Mouse (Mus musculus): ENCODE data around the gene Acod1. TPM values are rescaled to one million over a fixed set of nuclear protein-coding genes. Genes with fewer than 3 reads are reported as not detected.

Gene Acod1
- polyA plus RNA-seq, 1 experiment, result 0.06 TPM

DNA sequence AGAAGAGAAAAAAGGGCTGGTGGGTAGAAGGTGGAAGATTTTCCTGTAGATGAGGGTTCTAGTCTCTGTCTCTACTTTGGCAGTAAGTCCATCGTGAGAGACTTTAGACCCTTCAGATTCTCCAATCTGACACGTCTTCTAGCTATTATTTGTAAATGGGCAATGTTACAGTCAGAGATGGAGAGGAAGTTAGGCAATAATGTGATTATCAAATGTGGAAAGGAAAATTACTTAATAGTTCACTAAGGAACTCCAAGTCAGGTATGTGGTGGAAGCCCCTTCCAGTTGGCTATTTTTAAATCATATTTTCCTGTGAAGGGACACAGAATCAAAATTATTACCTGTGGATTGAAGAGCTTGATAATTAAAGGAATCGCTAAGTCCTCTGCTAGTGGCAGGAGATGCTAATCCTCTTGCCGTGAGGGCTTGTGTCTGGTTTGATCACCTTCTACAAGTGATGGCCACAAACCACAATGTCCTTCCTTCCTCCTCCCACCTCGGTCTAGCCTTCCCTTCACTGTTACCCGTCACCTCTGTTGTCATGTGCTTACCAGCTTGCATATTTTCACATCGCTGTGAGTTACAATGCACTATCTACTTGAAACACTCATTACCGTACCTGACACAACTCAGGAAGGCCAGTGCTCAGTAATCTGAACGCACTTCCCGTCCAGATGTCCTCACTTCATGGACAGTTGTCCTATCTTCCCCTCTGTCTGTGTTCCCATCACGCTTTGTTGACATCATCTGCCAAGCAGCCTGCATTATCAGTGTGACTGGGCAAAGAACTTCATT is 1.7 kb downstream of the Acod1 start:
- H3K27ac ChIP-seq (ENCODE audit: insufficient read depth, low read length), result no peak overlapping the region
- no peak for TF ChIP-seq POLR2A (IDR thresholded peaks at IDR 0.05; ENCODE audit: extremely low read depth, insufficient read depth, low read length)
- no peak for TF ChIP-seq CTCF (IDR thresholded peaks at IDR 0.05; ENCODE audit: extremely low read depth, insufficient read depth, low read length)
- no peaks in the 10 kb centered on the region for H3K4me1 ChIP-seq (ENCODE audit: control insufficient read depth, insufficient read depth, low read length)
- H3K4me3 ChIP-seq (ENCODE audit: insufficient read depth, low read length), result no peak overlapping the region

DNA sequence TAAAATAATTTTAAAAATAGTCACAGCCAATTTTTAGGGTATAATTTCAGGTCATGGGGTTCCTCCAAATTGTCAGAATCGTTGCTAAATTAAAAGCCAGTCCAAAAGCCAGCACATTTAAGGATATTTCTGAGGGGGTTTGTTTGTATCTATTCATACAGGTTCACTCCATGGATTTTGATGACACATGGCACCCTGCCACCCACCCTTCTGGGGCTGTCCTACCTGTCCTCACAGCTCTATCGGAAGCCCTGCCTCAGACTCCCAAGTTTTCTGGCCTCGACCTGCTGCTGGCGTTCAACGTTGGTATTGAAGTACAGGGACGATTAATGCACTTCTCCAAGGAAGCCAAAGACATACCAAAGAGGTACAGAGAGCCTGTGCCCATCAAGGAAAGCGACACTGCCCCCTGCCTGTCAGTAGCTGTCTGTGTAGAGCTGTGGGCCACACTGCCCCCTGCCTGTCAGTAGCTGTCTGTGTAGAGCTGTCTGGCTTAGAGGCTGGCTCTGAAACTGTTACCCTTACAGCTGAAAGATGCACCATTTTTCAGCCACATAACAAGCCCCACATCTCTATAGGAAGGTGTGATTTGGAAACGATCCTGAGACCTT is 4.5 kb downstream of the Acod1 start:
- no peaks in the 10 kb centered on the region for H3K4me1 ChIP-seq (ENCODE audit: control insufficient read depth, insufficient read depth, low read length)
- no peak overlapping the region for H3K27ac ChIP-seq (ENCODE audit: insufficient read depth, low read length)
- no peak for TF ChIP-seq POLR2A (IDR thresholded peaks at IDR 0.05; ENCODE audit: extremely low read depth, insufficient read depth, low read length)
- TF ChIP-seq CTCF (IDR thresholded peaks at IDR 0.05; ENCODE audit: extremely low read depth, insufficient read depth, low read length), result peak; percentile 99
- H3K4me3 ChIP-seq (ENCODE audit: insufficient read depth, low read length), result no peak overlapping the region

DNA sequence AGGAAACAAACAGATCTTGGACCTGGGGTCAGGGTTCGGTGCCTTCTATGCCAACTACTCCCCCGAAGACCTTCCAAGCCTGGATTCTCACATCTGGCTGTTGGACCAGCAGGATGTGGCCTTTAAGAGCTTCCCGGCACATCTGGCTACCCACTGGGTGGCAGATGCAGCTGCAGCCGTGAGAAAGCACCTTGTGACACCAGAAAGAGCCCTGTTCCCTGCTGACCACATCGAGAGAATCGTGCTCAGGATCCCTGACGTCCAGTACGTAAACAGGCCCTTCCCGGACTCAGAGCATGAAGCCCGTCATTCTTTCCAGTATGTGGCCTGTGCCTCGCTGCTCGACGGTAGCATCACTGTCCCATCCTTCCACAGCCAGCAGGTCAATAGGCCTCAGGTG is 8.0 kb downstream of the Acod1 start:
- Histone ChIP-seq H3K27ac (ENCODE audit: insufficient read depth, low read length) (no peak overlapping the region), H3K4me1 (ENCODE audit: control insufficient read depth, insufficient read depth, low read length) (no peaks in the 10 kb centered on the region), H3K4me3 (ENCODE audit: insufficient read depth, low read length) (no peak overlapping the region)
- TF ChIP-seq CTCF (IDR thresholded peaks at IDR 0.05; ENCODE audit: extremely low read depth, insufficient read depth, low read length), result no peak
- TF ChIP-seq POLR2A (IDR thresholded peaks at IDR 0.05; ENCODE audit: extremely low read depth, insufficient read depth, low read length), result no peak

DNA sequence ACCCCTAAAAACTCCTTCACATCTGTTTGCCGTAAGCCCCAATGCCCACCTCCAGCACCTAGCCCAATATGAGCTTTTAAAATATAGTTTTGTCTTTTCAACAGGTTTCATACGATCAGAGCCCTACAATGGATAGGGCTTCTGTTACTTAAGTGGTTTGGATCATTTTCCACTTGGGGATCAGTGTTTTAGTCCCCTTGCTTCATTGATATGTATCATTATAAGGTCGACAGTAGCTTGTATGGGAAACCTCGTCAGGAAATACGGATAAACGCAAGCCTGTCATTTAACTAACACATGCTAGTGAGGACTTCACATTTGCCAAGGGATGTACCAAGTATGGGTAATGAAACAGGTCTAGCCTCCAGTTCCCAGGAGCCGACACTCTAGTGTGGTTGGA is 9.8 kb downstream of the Acod1 start:
- no peaks in the 10 kb centered on the region for H3K4me1 ChIP-seq (ENCODE audit: control insufficient read depth, insufficient read depth, low read length)
- TF ChIP-seq POLR2A (IDR thresholded peaks at IDR 0.05; ENCODE audit: extremely low read depth, insufficient read depth, low read length) (no peak), CTCF (IDR thresholded peaks at IDR 0.05; ENCODE audit: extremely low read depth, insufficient read depth, low read length) (no peak)
- no peak overlapping the region for H3K4me3 ChIP-seq (ENCODE audit: insufficient read depth, low read length)
- H3K27ac ChIP-seq (ENCODE audit: insufficient read depth, low read length), result no peak overlapping the region

DNA sequence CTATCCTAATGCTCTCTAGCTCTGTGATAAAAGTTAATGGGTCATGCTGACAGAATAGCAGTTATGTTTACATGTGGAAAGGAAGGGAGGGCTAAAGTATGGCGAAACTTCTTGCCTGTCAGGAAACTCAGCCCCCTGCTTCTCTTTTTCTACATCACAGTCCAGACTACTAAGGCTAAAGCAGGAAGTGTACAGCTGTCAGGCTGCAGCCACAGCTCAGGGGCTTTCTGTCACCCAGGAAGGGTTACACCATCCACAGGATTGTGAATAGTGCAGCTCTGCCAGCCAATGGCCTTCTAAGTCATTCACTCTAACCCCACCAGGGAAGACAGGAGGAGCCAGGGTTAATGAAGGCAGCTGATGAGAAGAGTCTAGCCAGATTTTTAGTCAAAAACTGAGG is 12.2 kb downstream of the Acod1 start:
- no peak overlapping the region for H3K4me3 ChIP-seq (ENCODE audit: insufficient read depth, low read length)
- H3K27ac ChIP-seq (ENCODE audit: insufficient read depth, low read length), result no peak overlapping the region
- no peak for TF ChIP-seq POLR2A (IDR thresholded peaks at IDR 0.05; ENCODE audit: extremely low read depth, insufficient read depth, low read length)
- no peak for TF ChIP-seq CTCF (IDR thresholded peaks at IDR 0.05; ENCODE audit: extremely low read depth, insufficient read depth, low read length)
- H3K4me1 ChIP-seq (ENCODE audit: control insufficient read depth, insufficient read depth, low read length), result no peaks in the 10 kb centered on the region

DNA sequence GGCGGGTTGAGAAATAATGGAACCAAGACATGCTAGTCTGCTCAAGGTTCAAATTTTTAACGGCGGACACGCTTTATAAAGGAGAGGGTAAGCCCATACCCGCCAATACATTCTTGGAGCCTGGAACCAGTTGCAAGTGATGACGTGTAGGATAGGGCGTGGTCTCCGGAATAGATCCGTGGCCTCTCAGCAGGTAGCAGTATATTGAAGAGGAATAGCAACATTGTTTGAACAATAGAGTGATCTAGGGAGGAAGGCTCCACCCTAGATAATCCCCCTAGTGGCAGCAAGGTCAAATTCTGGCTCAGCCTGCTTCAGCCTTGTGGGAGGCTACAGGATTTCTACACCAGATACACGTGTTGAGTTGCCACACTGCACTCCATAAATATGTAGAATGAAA is 12.7 kb downstream of the Acod1 start:
- Histone ChIP-seq H3K27ac (ENCODE audit: insufficient read depth, low read length) (no peak overlapping the region), H3K4me1 (ENCODE audit: control insufficient read depth, insufficient read depth, low read length) (no peaks in the 10 kb centered on the region), H3K4me3 (ENCODE audit: insufficient read depth, low read length) (no peak overlapping the region)
- no peak for TF ChIP-seq CTCF (IDR thresholded peaks at IDR 0.05; ENCODE audit: extremely low read depth, insufficient read depth, low read length)
- no peak for TF ChIP-seq POLR2A (IDR thresholded peaks at IDR 0.05; ENCODE audit: extremely low read depth, insufficient read depth, low read length)

DNA sequence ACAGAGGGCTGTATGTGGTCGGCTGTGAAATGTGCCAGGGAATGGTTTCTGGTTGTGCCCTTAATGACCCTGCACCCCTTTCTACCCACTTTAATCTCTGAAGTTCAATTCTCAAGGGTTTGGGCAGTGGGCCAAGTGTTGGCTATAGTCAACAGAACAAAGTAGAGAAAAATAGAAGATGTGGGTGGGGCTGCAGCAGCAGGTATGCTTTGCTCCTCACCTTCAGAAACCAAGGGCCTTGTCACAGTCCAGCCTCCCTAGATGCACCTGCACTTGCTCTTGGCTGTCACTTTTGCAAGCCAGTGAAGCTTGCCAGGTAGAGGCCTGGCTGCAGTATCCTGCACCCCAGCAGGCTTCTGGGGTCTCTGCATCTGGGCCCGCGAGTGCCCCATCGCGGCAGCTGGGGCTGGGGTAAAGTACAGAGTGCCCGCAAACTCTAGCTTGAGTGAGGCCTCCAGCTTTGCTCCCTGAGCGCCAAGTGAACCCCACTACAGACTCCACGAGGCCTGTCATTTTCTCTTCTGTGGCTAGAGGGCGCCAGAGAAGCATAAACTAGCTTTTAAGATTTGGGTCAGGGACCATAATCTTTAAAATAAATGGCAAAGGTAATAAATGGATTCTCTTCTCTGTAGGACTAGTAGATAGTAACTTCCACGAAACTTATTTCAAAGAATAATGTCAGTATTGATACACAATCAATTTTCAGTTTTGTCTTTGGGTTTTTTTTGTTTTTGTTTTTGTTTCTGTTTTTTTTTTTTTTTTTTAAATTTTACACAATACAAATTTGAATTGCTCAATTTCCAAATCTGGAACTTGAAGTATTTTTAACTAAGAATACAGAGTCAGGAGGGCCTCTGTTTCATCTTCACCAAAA is 18.8 kb downstream of the Acod1 start:
- TF ChIP-seq CTCF (IDR thresholded peaks at IDR 0.05; ENCODE audit: extremely low read depth, insufficient read depth, low read length), result peak; percentile 80
- no peak for TF ChIP-seq POLR2A (IDR thresholded peaks at IDR 0.05; ENCODE audit: extremely low read depth, insufficient read depth, low read length)
- Histone ChIP-seq H3K27ac (ENCODE audit: insufficient read depth, low read length) (no peak overlapping the region), H3K4me3 (ENCODE audit: insufficient read depth, low read length) (no peak overlapping the region), H3K4me1 (ENCODE audit: control insufficient read depth, insufficient read depth, low read length) (peaks cover 2% of the 10 kb centered on the region; the same call in 1 of the 2 replicates)

DNA sequence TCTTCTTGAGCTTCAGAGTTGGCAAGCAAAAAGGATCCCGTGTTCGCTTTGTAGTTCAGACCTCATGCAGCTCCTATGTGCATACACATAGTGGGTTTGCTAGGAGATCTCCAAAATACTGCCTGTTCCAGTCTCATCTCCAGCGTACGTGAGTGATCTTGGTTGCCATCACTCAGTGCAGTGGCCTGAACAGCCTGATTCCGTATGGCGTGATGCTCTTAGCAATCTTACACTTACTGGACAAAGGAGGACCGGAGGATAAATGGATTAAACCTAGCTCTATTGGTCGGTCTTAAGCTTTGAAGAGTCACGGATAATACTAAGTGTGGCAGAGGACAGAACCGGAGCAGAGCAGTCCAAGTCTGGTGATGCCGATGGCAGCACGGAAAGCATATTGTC is 22.7 kb downstream of the Acod1 start:
- peak overlapping the region; percentile 96 for H3K4me3 ChIP-seq (ENCODE audit: insufficient read depth, low read length)
- no peak for TF ChIP-seq CTCF (IDR thresholded peaks at IDR 0.05; ENCODE audit: extremely low read depth, insufficient read depth, low read length)
- no peak for TF ChIP-seq POLR2A (IDR thresholded peaks at IDR 0.05; ENCODE audit: extremely low read depth, insufficient read depth, low read length)
- peaks cover 2% of the 10 kb centered on the region; the same call in 1 of the 2 replicates for H3K4me1 ChIP-seq (ENCODE audit: control insufficient read depth, insufficient read depth, low read length)
- H3K27ac ChIP-seq (ENCODE audit: insufficient read depth, low read length), result peak overlapping the region; percentile 53

DNA sequence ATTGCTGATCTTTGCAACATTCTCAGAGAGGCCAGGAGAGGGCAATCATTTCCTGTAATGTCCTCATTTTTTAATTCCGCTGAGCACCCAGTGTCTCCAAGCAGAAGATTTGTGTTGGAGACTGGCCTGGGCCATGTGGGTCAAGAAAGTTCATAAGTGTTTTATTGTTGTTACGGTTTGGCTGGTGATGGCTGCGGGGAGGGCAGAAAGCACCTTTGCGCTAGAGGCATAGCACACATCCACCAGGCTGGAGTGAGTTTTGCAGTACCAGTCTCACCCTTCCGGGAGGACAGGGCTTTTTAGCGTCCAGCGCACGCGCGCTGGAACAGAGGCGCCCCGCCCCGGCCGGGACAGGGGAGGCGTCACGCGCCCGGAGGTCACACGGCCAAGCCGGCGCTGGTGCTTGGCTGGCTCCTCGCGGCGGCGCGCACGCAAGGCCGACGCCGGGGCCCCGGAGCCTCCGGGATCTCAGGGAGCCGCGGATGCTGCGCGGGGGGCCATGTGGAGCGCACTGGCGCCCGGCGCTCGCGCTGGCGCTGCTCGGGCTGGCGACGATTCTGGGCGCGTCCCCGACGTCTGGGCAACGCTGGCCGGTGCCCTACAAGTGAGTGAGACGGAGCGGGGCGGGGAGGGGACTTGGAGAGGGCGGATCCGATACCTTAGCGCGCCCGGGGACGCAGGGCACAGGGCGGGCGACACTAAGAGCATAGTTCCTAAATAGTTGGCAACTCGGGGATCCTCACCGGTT is 23.3 kb downstream of the Acod1 start, which contains the start of gene Cln5:
Cln5 (plus strand) TSS at position 353 of the 748 bp plus-strand sequence.
- TF ChIP-seq CTCF (IDR thresholded peaks at IDR 0.05; ENCODE audit: extremely low read depth, insufficient read depth, low read length) (no peak), POLR2A (IDR thresholded peaks at IDR 0.05; ENCODE audit: extremely low read depth, insufficient read depth, low read length) (peak; percentile 91)
- peak within 1 kb of the TSS; percentile 90 for H3K27ac ChIP-seq (ENCODE audit: insufficient read depth, low read length)
- H3K4me3 ChIP-seq (ENCODE audit: insufficient read depth, low read length), result peak within 1 kb of the TSS; percentile 96
- peaks cover 2% of the 10 kb centered on the region; the same call in 1 of the 2 replicates for H3K4me1 ChIP-seq (ENCODE audit: control insufficient read depth, insufficient read depth, low read length)

Measured in cortical plate, adult 2 months (tissue).